Mouse (Mus musculus) liver, adult 2 months (tissue): ENCODE results near the gene Olfr51. TPM values are rescaled to one million over a fixed set of nuclear protein-coding genes. Genes with fewer than 3 reads are reported as not detected.
"Not testable (repeated sequence)": the region's sequence is repeated elsewhere in the genome, so short reads cannot be mapped to it uniquely, and the experiment has no call there.

Source experiments
- DNase-seq: peaks from one replicate; pipeline ENCODE4 v3.0.0-alpha.2; 2011; ENCODE audit warnings: low read depth, low spot score; ENCODE audit errors: extremely low read depth
- H3K27ac ChIP-seq: fragments of 200-500 bp; replicated peaks from 2 replicates; pipeline ENCODE4 v1.5.1; 2012; ENCODE audit warnings: low read depth, mild to moderate bottlenecking, control low read depth, inconsistent platforms, low read length; ENCODE audit not compliant: insufficient read depth
- H3K27me3 ChIP-seq: fragments of 200-500 bp; 2 replicates; pipeline ENCODE4 v1.6.1; 2012; ENCODE audit warnings: mild to moderate bottlenecking, moderate library complexity, low read length, inconsistent platforms; ENCODE audit not compliant: control insufficient read depth, insufficient read depth
- H3K36me3 ChIP-seq: fragments of 200-500 bp; 2 replicates; pipeline ENCODE4 v1.6.1; 2012; ENCODE audit warnings: low read length, inconsistent platforms; ENCODE audit not compliant: control insufficient read depth, insufficient read depth
- H3K4me1 ChIP-seq: fragments of 200-500 bp; 2 replicates; pipeline ENCODE4 v1.6.1; 2011; ENCODE audit warnings: low read length; ENCODE audit not compliant: control insufficient read depth, insufficient read depth
- H3K4me3 ChIP-seq: fragments of 200-500 bp; 2 replicates; pipeline ENCODE4 v1.5.1; 2011; ENCODE audit warnings: low read depth, mild to moderate bottlenecking, control low read depth, low read length, moderate library complexity; ENCODE audit not compliant: insufficient read depth
- H3K79me2 ChIP-seq: fragments of 200-500 bp; 2 replicates; pipeline ENCODE4 v1.6.1; 2012; ENCODE audit warnings: inconsistent platforms, mild to moderate bottlenecking, low read length, moderate library complexity; ENCODE audit not compliant: control insufficient read depth, insufficient read depth
- H3K9ac ChIP-seq: fragments of 200-500 bp; 2 replicates; pipeline ENCODE4 v1.6.1; 2012; ENCODE audit warnings: low read depth, mild to moderate bottlenecking, control low read depth, inconsistent platforms, low read length
- CTCF ChIP-seq: fragments of 200-500 bp; IDR thresholded peaks from 2 replicates; pipeline ENCODE4 v1.5.1; 2011; ENCODE audit warnings: low read depth, low read length, control low read depth
- POLR2A ChIP-seq: fragments of 200-500 bp; IDR thresholded peaks from 2 replicates; pipeline ENCODE4 v1.6.1; 2011; ENCODE audit warnings: low read length, control low read depth; ENCODE audit not compliant: insufficient read depth; ENCODE audit errors: extremely low read depth
- WGBS: fragments of 180-500 bp; shearing (Covaris S2); methylation state at CpG from one replicate; pipeline ENCODE4 v1.1.7; 2018; 5-methylcytosine and 5-hydroxymethylcytosine counted together
- polyA plus RNA-seq: library from polyadenylated mRNA; depleted of rRNA; stranded (reverse); fragments of >200 nt; gene quantifications from 2 replicates; pipeline ENCODE4 v1.2.3, GENCODE M21; 2012
- total RNA-seq: library from RNA; depleted of rRNA; stranded (reverse); fragments of >200 nt; gene quantifications from 2 replicates; pipeline ENCODE4 v1.2.3, GENCODE M21; 2014

Gene Olfr51
- total and polyA plus RNA-seq, 2 experiments: not detected

DNA sequence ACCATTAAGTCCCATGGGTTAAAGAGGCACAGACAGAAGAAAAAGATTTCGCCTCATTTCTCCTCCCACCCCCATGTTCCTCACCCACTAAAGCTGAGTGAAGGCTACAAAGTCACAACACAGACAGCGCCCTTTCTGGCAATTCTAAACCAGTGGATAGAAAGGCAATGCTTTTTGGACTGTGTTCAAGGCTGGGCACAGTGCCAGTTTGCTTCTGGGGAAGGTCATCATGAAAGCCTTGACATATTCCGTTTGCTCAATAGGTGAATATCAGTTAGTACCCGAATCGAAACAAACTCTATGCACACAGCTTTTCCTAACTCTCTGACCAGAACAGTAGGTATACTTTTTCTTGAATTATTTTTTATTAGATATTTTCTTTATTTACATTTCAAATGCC, 8.4 kb downstream of the Olfr51 start:
- Histone ChIP-seq H3K4me1 (no peaks in the 10 kb centered on the region), H3K9ac (no peak overlapping the region), H3K27me3 (no peaks in the 10 kb centered on the region), H3K4me3 (no peak overlapping the region), H3K36me3 (no peaks in the 10 kb centered on the region), H3K79me2 (no peaks in the 10 kb centered on the region), H3K27ac (no peak overlapping the region)
- TF ChIP-seq POLR2A: no peak
- TF ChIP-seq CTCF: no peak
- 25% methylated on average over 5 of the region's 5 CpGs for WGBS
- peak; percentile 61 for DNase-seq

DNA sequence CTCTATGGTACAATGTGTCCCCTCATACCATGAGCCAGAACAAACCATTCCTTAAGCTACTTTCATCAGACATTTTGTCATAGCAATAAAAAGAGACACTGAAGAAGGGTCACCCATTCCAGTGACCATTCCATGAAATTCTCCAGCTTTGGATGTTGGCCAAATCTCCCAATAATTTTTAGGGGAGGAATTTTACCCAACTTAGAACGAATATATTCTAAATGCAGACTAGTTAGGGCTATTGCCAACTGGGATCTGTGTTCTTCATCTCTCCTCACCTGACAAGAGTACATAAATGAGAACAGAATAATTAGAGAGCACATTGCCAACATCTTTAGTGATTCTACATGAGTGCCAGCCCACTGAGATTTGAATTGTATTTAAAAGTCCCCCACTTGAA, 10.5 kb downstream of the Olfr51 start, which contains the start of gene Olfr54:
Gene Olfr54, plus strand, starts transcription at position 301 of the 400 bp plus-strand sequence.
- WGBS: 65% methylated on average over 1 of the region's 1 CpGs
- no peaks in the 10 kb centered on the region for H3K79me2 ChIP-seq
- no peaks in the 10 kb centered on the region for H3K36me3 ChIP-seq
- H3K27me3 ChIP-seq: no peaks in the 10 kb centered on the region
- H3K27ac ChIP-seq: no peak within 1 kb of the TSS
- no peak within 1 kb of the TSS for H3K4me3 ChIP-seq
- no peaks in the 10 kb centered on the region for H3K4me1 ChIP-seq
- no peak for TF ChIP-seq CTCF
- no peak for TF ChIP-seq POLR2A
- H3K9ac ChIP-seq: no peak within 1 kb of the TSS
- DNase-seq: no peak

DNA sequence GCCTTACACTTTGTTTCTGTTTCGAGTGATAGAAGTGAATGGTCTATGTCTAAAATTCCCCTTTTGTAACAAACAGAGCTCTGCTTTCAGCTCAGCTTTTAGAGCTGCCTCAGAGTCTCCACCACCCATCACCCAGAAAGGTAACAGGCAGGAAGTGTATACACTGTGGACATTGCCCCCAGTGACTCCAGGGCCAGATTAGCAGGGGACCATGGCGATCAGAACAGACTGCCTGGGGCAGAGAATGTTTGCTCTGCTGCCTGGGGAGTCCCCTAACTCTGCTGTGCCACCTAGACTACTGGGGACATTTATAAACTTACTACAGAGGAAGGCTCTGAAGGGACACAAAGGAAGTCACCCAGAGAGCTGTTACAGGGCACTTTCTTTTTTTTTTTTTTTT, 12.9 kb downstream of the Olfr51 start:
- Histone ChIP-seq H3K4me3 (no peak overlapping the region), H3K27ac (no peak overlapping the region), H3K79me2 (no peaks in the 10 kb centered on the region), H3K4me1 (no peaks in the 10 kb centered on the region), H3K36me3 (no peaks in the 10 kb centered on the region), H3K9ac (no peak overlapping the region), H3K27me3 (no peaks in the 10 kb centered on the region)
- TF ChIP-seq CTCF (no peak), POLR2A (no peak)
- no peak for DNase-seq
- 40% methylated on average over 2 of the region's 2 CpGs for WGBS

DNA sequence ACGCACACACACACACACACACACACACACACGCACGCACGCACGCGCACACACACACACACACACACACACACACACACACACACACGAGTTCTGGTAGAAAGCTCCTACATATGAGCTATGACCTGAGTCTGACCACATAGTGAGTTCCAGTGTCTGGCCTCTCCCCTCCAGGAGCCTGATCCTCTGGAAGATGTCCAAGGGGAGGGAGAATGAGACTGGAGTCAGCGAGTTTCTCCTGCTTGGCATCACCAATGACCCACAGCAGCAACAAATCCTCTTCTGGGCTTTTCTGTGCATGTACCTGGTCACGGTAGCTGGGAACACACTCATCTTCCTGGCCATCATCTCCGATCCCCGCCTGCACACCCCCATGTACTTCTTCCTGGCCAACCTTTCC, 23.4 kb downstream of the Olfr51 start:
- H3K9ac ChIP-seq, H3K36me3 ChIP-seq, H3K27me3 ChIP-seq, H3K4me3 ChIP-seq, H3K79me2 ChIP-seq, DNase-seq, H3K4me1 ChIP-seq, H3K27ac ChIP-seq: not testable (repeated sequence)
- 84% methylated on average over 11 of the region's 11 CpGs for WGBS

DNA sequence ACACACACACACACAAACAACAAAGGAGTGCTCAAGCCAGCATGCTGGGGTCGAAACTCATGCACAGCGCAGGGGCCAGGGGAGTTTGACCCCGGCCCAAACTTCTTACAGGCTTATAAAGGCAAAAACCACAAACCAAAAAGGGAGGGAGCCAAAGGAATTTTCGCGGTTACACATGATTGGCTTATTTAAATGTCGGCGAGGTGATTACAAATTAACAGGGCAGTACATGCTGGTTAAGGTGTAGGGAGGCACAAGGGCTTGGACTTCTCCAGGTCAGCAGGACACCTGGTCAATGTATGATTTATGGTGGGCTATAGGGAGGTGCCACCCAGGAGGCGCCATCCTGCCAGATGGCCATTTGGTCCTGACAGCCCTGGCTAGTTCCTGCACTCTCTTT, 26.0 kb downstream of the Olfr51 start:
- not testable (repeated sequence) for H3K27ac ChIP-seq, H3K36me3 ChIP-seq, H3K4me1 ChIP-seq, DNase-seq, H3K4me3 ChIP-seq, H3K27me3 ChIP-seq, H3K9ac ChIP-seq, H3K79me2 ChIP-seq
- WGBS: 88% methylated on average over 8 of the region's 8 CpGs

DNA sequence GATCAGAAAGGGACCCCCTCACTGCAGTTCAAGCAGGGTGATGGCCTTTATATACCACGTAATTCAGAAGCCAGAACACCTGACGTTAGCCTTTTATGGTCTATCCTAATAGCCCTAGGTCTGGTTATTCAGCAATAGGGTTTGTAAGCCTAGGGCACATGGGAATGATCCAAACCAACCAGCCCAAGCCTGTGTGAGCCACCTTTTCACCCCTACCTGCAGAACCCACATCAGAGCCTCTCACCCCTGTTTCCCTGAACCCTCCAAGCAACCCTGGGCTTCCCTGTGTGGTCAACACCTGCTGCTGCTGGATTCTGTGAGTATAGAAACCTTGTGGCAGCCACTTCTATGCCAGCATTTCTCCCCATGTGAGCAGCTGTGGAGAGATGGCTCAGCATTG, 26.8 kb downstream of the Olfr51 start:
- Histone ChIP-seq H3K9ac (no peak overlapping the region), H3K36me3 (no peaks in the 10 kb centered on the region), H3K79me2 (no peaks in the 10 kb centered on the region), H3K4me3 (no peak overlapping the region), H3K4me1 (no peaks in the 10 kb centered on the region), H3K27me3 (no peaks in the 10 kb centered on the region), H3K27ac (no peak overlapping the region)
- TF ChIP-seq CTCF: no peak
- no peak for TF ChIP-seq POLR2A
- no peak for DNase-seq
- WGBS: 75% methylated on average over 2 of the region's 2 CpGs
